ENCODE assay signal across 8 mouse cellular contexts in genomic region chr11:70509753-70510564, GRCm38 (mm10). TPM values are rescaled to one million over a fixed set of nuclear protein-coding genes. Genes with fewer than 3 reads are reported as not detected.
A peak's percentile ranks its signal among the peaks of the same experiment; 100 is the strongest.
DNase-seq lines count a peak whose midpoint lies in the region; ATAC-seq and TF ChIP-seq lines count a peak whose summit lies in the region.

No protein-coding gene starts in this region.

- H3K4me1 ChIP-seq in ES-E14 (ENCODE audit: control insufficient read depth in 2 of 2, insufficient read depth in 2 of 2, low read length in 2 of 2, poor library complexity in 1 of 2): peaks cover 0 to 18% of the 10 kb centered on the region in 2 experiments; a peak in 1 of 4 replicates
- H3K4me1 ChIP-seq in heart, embryonic 12.5 days (replicated peaks): 0 out of 2 replicates have a peak, but pooled peaks cover 3% of the 10 kb centered on the region
- H3K4me1 ChIP-seq in kidney, embryonic 16.5 days (ENCODE audit: insufficient read depth, low read length): no peaks in the 10 kb centered on the region

- in situ Hi-C loops in ES-E14 (cut with MboI; ENCODE audit: low sequenced_read_pairs in 2 of 2, unreplicated experiment in 2 of 2): no loop called here

- 11% methylated on average over 19 of the region's 19 CpGs for WGBS in heart, embryonic 12.5 days
- 7% methylated on average over 19 of the region's 19 CpGs for WGBS in kidney, embryonic 16.5 days

- ATAC-seq in heart, embryonic 12.5 days (ENCODE audit: insufficient number of reproducible peaks, low FRiP score): no peak
- ATAC-seq in kidney, embryonic 16.5 days (ENCODE audit: low FRiP score, low TSS enrichment): peak; percentile 56; the same call in 1 of the 2 replicates

- H3K27ac ChIP-seq in ES-E14 (ENCODE audit: insufficient read depth, low read depth, low read length, poor library complexity, severe bottlenecking): no peak overlapping the region
- no peak overlapping the region for H3K27ac ChIP-seq in heart, embryonic 12.5 days (ENCODE audit: poor library complexity, severe bottlenecking)
- no peak overlapping the region for H3K27ac ChIP-seq in kidney, embryonic 16.5 days (ENCODE audit: low read length)

- peaks cover 33% of the 10 kb centered on the region for H3K27me3 ChIP-seq in heart, embryonic 12.5 days (replicated peaks)
- no peaks in the 10 kb centered on the region for H3K27me3 ChIP-seq in kidney, embryonic 16.5 days (ENCODE audit: insufficient read depth, low read length)

- peak overlapping the region; percentile 41 to 48; a peak in 3 of 4 replicates for H3K4me3 ChIP-seq in ES-E14 (ENCODE audit: insufficient read depth in 1 of 2, low read depth in 1 of 2, low read length in 2 of 2, poor library complexity in 1 of 2, severe bottlenecking in 1 of 2)
- H3K4me3 ChIP-seq in heart, embryonic 12.5 days: no peak overlapping the region
- 0 out of 2 replicates have a peak overlapping the region, but pooled peaks have one; percentile 9 for H3K4me3 ChIP-seq in kidney, embryonic 16.5 days (ENCODE audit: low read length)

- peak overlapping the region; percentile 47; the same call in 1 of the 2 replicates for H3K9ac ChIP-seq in ES-E14 (ENCODE audit: insufficient read depth, low read depth, low read length, poor library complexity, severe bottlenecking)
- no peak overlapping the region for H3K9ac ChIP-seq in heart, embryonic 12.5 days
- no peak overlapping the region for H3K9ac ChIP-seq in kidney, embryonic 16.5 days (replicated peaks; ENCODE audit: low read length)

- DNase-seq in 416B (ENCODE audit: low read depth) (peak; percentile 55), ES-E14 (ENCODE audit: low read depth, low spot score) (peak; percentile 77), adipocyte (ENCODE audit: low spot score) (no peak)
- DNase-seq in cerebellum, postnatal 25 days: peak; percentile 62 to 75
- DNase-seq in lung, postnatal 10 days: peak; percentile 59
- peak; percentile 61 for DNase-seq in retina, embryonic 14.5 days (ENCODE audit: low spot score)

- H3K4me2 ChIP-seq in heart, embryonic 12.5 days: peak overlapping the region; percentile 35
- H3K4me2 ChIP-seq in kidney, embryonic 16.5 days (replicated peaks; ENCODE audit: low read depth, low read length): peak overlapping the region; percentile 31

- no peaks in the 10 kb centered on the region for H3K36me3 ChIP-seq in ES-E14 (ENCODE audit: control insufficient read depth, insufficient read depth, low read length, poor library complexity, severe bottlenecking)
- no peaks in the 10 kb centered on the region for H3K36me3 ChIP-seq in heart, embryonic 12.5 days
- no peaks in the 10 kb centered on the region for H3K36me3 ChIP-seq in kidney, embryonic 16.5 days (ENCODE audit: insufficient read depth, low read length)

- no peaks in the 10 kb centered on the region for H3K9me3 ChIP-seq in ES-E14 (ENCODE audit: control insufficient read depth, insufficient read depth, low read depth, low read length)
- no peaks in the 10 kb centered on the region for H3K9me3 ChIP-seq in heart, embryonic 12.5 days (replicated peaks)
- H3K9me3 ChIP-seq in kidney, embryonic 16.5 days (ENCODE audit: low read length): no peaks in the 10 kb centered on the region

TF ChIP-seq in ES-E14, 5 proteins besides CTCF, POLR2A, EP300 and RAD21:
- no peak for TF ChIP-seq CHD2 (IDR thresholded peaks at IDR 0.05; ENCODE audit: low read depth, low read length)
- no peak for TF ChIP-seq ZNF384 (IDR thresholded peaks at IDR 0.05; ENCODE audit: low read depth, low read length)
- TF ChIP-seq HCFC1 (IDR thresholded peaks at IDR 0.05; ENCODE audit: borderline replicate concordance, insufficient read depth, low read length): no peak
- TF ChIP-seq ZC3H11A (IDR thresholded peaks at IDR 0.05; ENCODE audit: borderline replicate concordance, low read depth, low read length): peak; percentile 38; the same call in 1 of the 2 replicates
- TF ChIP-seq MAFK (IDR thresholded peaks at IDR 0.05; ENCODE audit: insufficient read depth, low read depth, low read length): peak; percentile 69
TF ChIP-seq in ES-E14: peak in this region for 2.

RNA-seq across cellular contexts. Expression of gene Vmo1, which starts 4.5 kb away (rescaled TPM):
- not detected in 2 replicates for total RNA-seq in ES-E14 (2012; rRNA removed)
- 0.30 and 0.54 TPM in 2 replicates for polyA plus RNA-seq in heart, embryonic 12.5 days (2016; fragmentation: Nextera tagmentation; extraction: Ambion mirVana)
- 0.37 and 0.50 TPM in 2 replicates for polyA plus RNA-seq in kidney, embryonic 16.5 days (2015; fragmentation: Nextera tagmentation; extraction: Ambion mirVana)

RNA-seq across cellular contexts. Expression of gene Tm4sf5, which starts 4.9 kb away (rescaled TPM):
- total RNA-seq in ES-E14 (2012; rRNA removed): 3.8 and 4.6 TPM in 2 replicates
- polyA plus RNA-seq in heart, embryonic 12.5 days (2016; fragmentation: Nextera tagmentation; extraction: Ambion mirVana): 9.7 and 11.3 TPM in 2 replicates
- polyA plus RNA-seq in kidney, embryonic 16.5 days (2015; fragmentation: Nextera tagmentation; extraction: Ambion mirVana): 0.69 and 0.80 TPM in 2 replicates

RNA-seq across cellular contexts. Expression of gene Gltpd2, which starts 9.0 kb away (rescaled TPM):
- total RNA-seq in ES-E14 (2012; rRNA removed): 0.42 and 0.54 TPM in 2 replicates
- polyA plus RNA-seq in heart, embryonic 12.5 days (2016; fragmentation: Nextera tagmentation; extraction: Ambion mirVana): 0.23 and 0.65 TPM in 2 replicates
- polyA plus RNA-seq in kidney, embryonic 16.5 days (2015; fragmentation: Nextera tagmentation; extraction: Ambion mirVana): 0.51 and 0.62 TPM in 2 replicates

RNA-seq across cellular contexts. Expression of gene Psmb6, which starts 15.2 kb away (rescaled TPM):
- total RNA-seq in ES-E14 (2012; rRNA removed): 506 and 612 TPM in 2 replicates
- 575 and 577 TPM in 2 replicates for polyA plus RNA-seq in heart, embryonic 12.5 days (2016; fragmentation: Nextera tagmentation; extraction: Ambion mirVana)
- polyA plus RNA-seq in kidney, embryonic 16.5 days (2015; fragmentation: Nextera tagmentation; extraction: Ambion mirVana): 789 and 872 TPM in 2 replicates

RNA-seq across cellular contexts. Expression of gene Gm40193, which starts 22.8 kb away (rescaled TPM):
- not detected in 2 replicates for total RNA-seq in ES-E14 (2012; rRNA removed)
- polyA plus RNA-seq in heart, embryonic 12.5 days (2016; fragmentation: Nextera tagmentation; extraction: Ambion mirVana): not detected in 2 replicates
- polyA plus RNA-seq in kidney, embryonic 16.5 days (2015; fragmentation: Nextera tagmentation; extraction: Ambion mirVana): not detected in 2 replicates
